Mouse (Mus musculus) thymus, adult 2 months (tissue): ENCODE data around the gene Pih1d2. TPM values are rescaled to one million over a fixed set of nuclear protein-coding genes. Genes with fewer than 3 reads are reported as not detected.

Experiments used
- DNase-seq: peaks from one replicate; pipeline ENCODE4 v3.0.0; 2021
- H3K27ac ChIP-seq: fragments of 200-500 bp; 2 replicates; pipeline ENCODE4 v1.5.1; 2012; ENCODE audit warnings: low read length, control low read depth; ENCODE audit not compliant: control insufficient read depth, insufficient read depth
- H3K27me3 ChIP-seq: fragments of 200-500 bp; 2 replicates; pipeline ENCODE4 v1.6.1; 2012; ENCODE audit warnings: mild to moderate bottlenecking, low read length, moderate library complexity, mixed read lengths; ENCODE audit not compliant: control insufficient read depth, insufficient read depth
- H3K36me3 ChIP-seq: fragments of 200-500 bp; 2 replicates; pipeline ENCODE4 v1.6.1; 2012; ENCODE audit warnings: mild to moderate bottlenecking, low read length, moderate library complexity; ENCODE audit not compliant: control insufficient read depth, insufficient read depth
- H3K4me1 ChIP-seq: fragments of 200-500 bp; replicated peaks from 2 replicates; pipeline ENCODE4 v1.6.1; 2012; ENCODE audit warnings: low read length; ENCODE audit not compliant: control insufficient read depth, insufficient read depth
- H3K4me3 ChIP-seq: fragments of 200-500 bp; 2 replicates; pipeline ENCODE4 v1.5.1; 2012; ENCODE audit warnings: mild to moderate bottlenecking, low read length, control low read depth, moderate library complexity; ENCODE audit not compliant: control insufficient read depth, insufficient read depth
- CTCF ChIP-seq: fragments of 200-500 bp; IDR thresholded peaks from 2 replicates; pipeline ENCODE4 v1.5.1; 2012; ENCODE audit warnings: mild to moderate bottlenecking, control low read depth, low read length, moderate library complexity, borderline replicate concordance; ENCODE audit not compliant: control insufficient read depth, poor library complexity, insufficient read depth; ENCODE audit errors: extremely low read depth
- POLR2A ChIP-seq: fragments of 200-500 bp; IDR thresholded peaks from 2 replicates; pipeline ENCODE4 v1.6.1; 2012; ENCODE audit warnings: mild to moderate bottlenecking, low read length, control low read depth, moderate library complexity; ENCODE audit not compliant: control insufficient read depth, poor library complexity, insufficient read depth; ENCODE audit errors: extremely low read depth
- WGBS: fragments of 180-500 bp; shearing (Covaris S2); methylation state at CpG from one replicate; pipeline ENCODE4 v1.1.7; 2018; 5-methylcytosine and 5-hydroxymethylcytosine counted together
- polyA plus RNA-seq: library from polyadenylated mRNA; depleted of rRNA; stranded (reverse); fragments of >200 nt; gene quantifications from 2 replicates; pipeline ENCODE4 v1.2.3, GENCODE M21; 2012

The Pih1d2 gene
- polyA plus RNA-seq, 1 experiment, result 0.85 TPM

DNA sequence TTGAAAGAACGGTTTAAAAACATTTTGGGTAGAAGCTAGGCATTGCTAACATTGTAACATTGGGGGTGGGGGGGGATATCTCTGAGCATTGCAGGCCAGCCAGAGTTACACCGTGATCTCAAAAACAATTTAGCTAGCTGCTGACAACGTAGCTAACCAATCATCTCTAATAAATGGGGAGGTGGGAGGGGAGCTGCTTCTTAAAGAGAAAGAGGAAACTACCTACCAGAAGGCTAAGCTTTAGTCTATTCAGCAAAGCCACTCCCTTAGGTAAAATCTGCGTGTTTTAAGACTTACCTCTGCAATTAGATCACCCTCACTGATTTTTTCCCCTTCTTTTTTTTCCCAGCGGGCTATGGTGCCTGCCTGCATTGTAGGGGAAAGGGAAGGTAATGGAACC is 41.3 kb downstream of the Pih1d2 start:
- no peaks in the 10 kb centered on the region for H3K27me3 ChIP-seq
- H3K4me1 ChIP-seq, result peaks cover 4% of the 10 kb centered on the region
- TF ChIP-seq POLR2A, result no peak
- no peak for TF ChIP-seq CTCF
- no peak overlapping the region for H3K27ac ChIP-seq
- DNase-seq, result no peak
- WGBS, result 23% methylated on average over 5 of the region's 5 CpGs
- H3K4me3 ChIP-seq, result no peak overlapping the region
- H3K36me3 ChIP-seq, result no peaks in the 10 kb centered on the region

GRCm38 (mm10) chr9:50658941-50659388 is 41.8 kb downstream of the Pih1d2 start:
- under 1% methylated on average over 28 of the region's 28 CpGs for WGBS
- Histone ChIP-seq H3K27ac (no peak overlapping the region), H3K4me3 (peak overlapping the region; percentile 97), H3K27me3 (no peaks in the 10 kb centered on the region), H3K36me3 (no peaks in the 10 kb centered on the region), H3K4me1 (peaks cover 4% of the 10 kb centered on the region)
- TF ChIP-seq POLR2A (no peak), CTCF (no peak)
- no peak for DNase-seq

GRCm38 (mm10) chr9:50659392-50660217 is 42.5 kb downstream of the Pih1d2 start, which contains the start of gene Dlat:
Gene Dlat, minus strand, starts transcription at chr9:50659780.
- DNase-seq, result peak; percentile 86
- Histone ChIP-seq H3K27me3 (no peaks in the 10 kb centered on the region), H3K27ac (no peak within 1 kb of the TSS), H3K36me3 (no peaks in the 10 kb centered on the region), H3K4me3 (peak within 1 kb of the TSS; percentile 97), H3K4me1 (peaks cover 4% of the 10 kb centered on the region)
- TF ChIP-seq CTCF (no peak; the same call in 1 of the 2 replicates), POLR2A (peak; percentile 81)
- under 1% methylated on average over 63 of the region's 63 CpGs for WGBS

- 19% methylated on average over 12 of the region's 12 CpGs for WGBS
- TF ChIP-seq CTCF, result no peak
- TF ChIP-seq POLR2A, result no peak
- H3K36me3 ChIP-seq, result no peaks in the 10 kb centered on the region
- DNase-seq, result peak; percentile 27
- H3K4me1 ChIP-seq, result peaks cover 4% of the 10 kb centered on the region
- H3K27me3 ChIP-seq, result no peaks in the 10 kb centered on the region
- H3K4me3 ChIP-seq, result no peak overlapping the region
- H3K27ac ChIP-seq, result no peak overlapping the region
These were observed 43.3 kb downstream of the Pih1d2 start for GRCm38 (mm10) chr9:50660431-50660830.

GRCm38 (mm10) chr9:50664826-50665225 is 47.7 kb downstream of the Pih1d2 start:
- no peak overlapping the region for H3K27ac ChIP-seq
- 90% methylated on average over 5 of the region's 5 CpGs for WGBS
- TF ChIP-seq POLR2A, result no peak
- no peak for TF ChIP-seq CTCF
- H3K4me3 ChIP-seq, result no peak overlapping the region
- H3K27me3 ChIP-seq, result no peaks in the 10 kb centered on the region
- H3K36me3 ChIP-seq, result no peaks in the 10 kb centered on the region
- H3K4me1 ChIP-seq, result peaks cover 4% of the 10 kb centered on the region
- DNase-seq, result no peak

DNA sequence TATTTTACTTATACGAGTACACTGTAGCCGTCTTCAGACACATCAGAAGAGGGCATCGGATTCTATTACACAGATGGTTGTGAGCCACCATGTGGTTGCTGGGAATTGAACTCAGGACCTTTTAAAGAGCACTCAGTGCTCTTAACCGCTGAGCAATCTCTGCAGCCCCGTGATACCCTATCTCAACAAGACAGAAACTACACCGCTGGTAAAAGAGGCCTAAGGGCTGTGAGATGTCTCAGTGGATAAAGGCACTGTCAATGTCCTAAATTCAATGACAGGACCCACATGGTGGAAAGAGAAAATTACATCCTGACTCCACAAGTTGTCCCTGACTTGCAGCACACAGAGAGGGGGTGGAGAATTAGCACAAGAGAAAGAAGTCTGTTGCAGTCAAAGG is 49.3 kb downstream of the Pih1d2 start:
- 92% methylated on average over 6 of the region's 6 CpGs for WGBS
- DNase-seq, result no peak
- Histone ChIP-seq H3K4me1 (no peaks in the 10 kb centered on the region), H3K27me3 (no peaks in the 10 kb centered on the region), H3K27ac (no peak overlapping the region), H3K4me3 (no peak overlapping the region), H3K36me3 (no peaks in the 10 kb centered on the region)
- no peak for TF ChIP-seq CTCF
- no peak for TF ChIP-seq POLR2A
